Mouse (Mus musculus) C2C12 (cell line): ENCODE measurements around the gene Ptpn14. TPM values are rescaled to one million over a fixed set of nuclear protein-coding genes. Genes with fewer than 3 reads are reported as not detected.

ENCODE experiments used
- H3K27me3 ChIP-seq: one replicate; pipeline ENCODE4 v1.6.1; 2011; ENCODE audit not compliant: control insufficient read depth, insufficient read depth, insufficient read length
- H3K36me3 ChIP-seq: one replicate; pipeline ENCODE4 v1.6.1; 2011; ENCODE audit not compliant: control insufficient read depth, insufficient read depth
- H3K4me3 ChIP-seq: one replicate; pipeline ENCODE4 v1.5.1; 2011; ENCODE audit warnings: mild to moderate bottlenecking, control low read depth; ENCODE audit not compliant: poor library complexity, insufficient read depth, severe bottlenecking
- H3K79me2 ChIP-seq: one replicate; pipeline ENCODE4 v1.6.1; 2011; ENCODE audit not compliant: control insufficient read depth, insufficient read depth
- H3K79me3 ChIP-seq: one replicate; pipeline ENCODE4 v1.6.1; 2011; ENCODE audit warnings: low read depth, control low read depth
- H3ac ChIP-seq: one replicate; pipeline ENCODE3; 2011; ENCODE audit warnings: low read depth; ENCODE audit not compliant: control insufficient read depth, insufficient read length
- CEBPB ChIP-seq: IDR thresholded peaks from one replicate; pipeline ENCODE4 v1.6.1; 2011; ENCODE audit warnings: low read depth, mild to moderate bottlenecking, control low read depth, moderate library complexity
- CTCF ChIP-seq: IDR thresholded peaks from one replicate; pipeline ENCODE4 v1.5.1; 2011; ENCODE audit not compliant: control insufficient read depth, insufficient read depth, insufficient read length
- FOSL1 ChIP-seq: IDR thresholded peaks from one replicate; pipeline ENCODE4 v1.8.0; 2011; ENCODE audit warnings: mild to moderate bottlenecking, low read length; ENCODE audit not compliant: poor library complexity, insufficient read depth, severe bottlenecking
- MAX ChIP-seq: IDR thresholded peaks from one replicate; pipeline ENCODE4 v1.6.1; 2011; ENCODE audit warnings: mild to moderate bottlenecking, control low read depth
- MYOD1 ChIP-seq: IDR thresholded peaks from one replicate; pipeline ENCODE4 v1.6.1; 2011; ENCODE audit warnings: low read depth; ENCODE audit not compliant: control insufficient read depth, insufficient read length
- MYOG ChIP-seq: IDR thresholded peaks from one replicate; pipeline ENCODE4 v1.6.1; 2011; ENCODE audit not compliant: control insufficient read depth, insufficient read length; ENCODE audit errors: extremely low read depth
- USF1 ChIP-seq: IDR thresholded peaks from one replicate; pipeline ENCODE4 v1.6.1; 2011; ENCODE audit warnings: low read depth, mild to moderate bottlenecking, control low read depth, moderate library complexity
- polyA plus RNA-seq: library from polyadenylated mRNA; unstranded; fragments of >200 nt; fragmentation: generic; extraction: Trizol; gene quantifications from one replicate; pipeline ENCODE4 v1.2.1, GENCODE M21; 2012; ENCODE audit warnings: missing spikeins

Gene Ptpn14
- polyA plus RNA-seq, 1 experiment, result 23.4 TPM

DNA sequence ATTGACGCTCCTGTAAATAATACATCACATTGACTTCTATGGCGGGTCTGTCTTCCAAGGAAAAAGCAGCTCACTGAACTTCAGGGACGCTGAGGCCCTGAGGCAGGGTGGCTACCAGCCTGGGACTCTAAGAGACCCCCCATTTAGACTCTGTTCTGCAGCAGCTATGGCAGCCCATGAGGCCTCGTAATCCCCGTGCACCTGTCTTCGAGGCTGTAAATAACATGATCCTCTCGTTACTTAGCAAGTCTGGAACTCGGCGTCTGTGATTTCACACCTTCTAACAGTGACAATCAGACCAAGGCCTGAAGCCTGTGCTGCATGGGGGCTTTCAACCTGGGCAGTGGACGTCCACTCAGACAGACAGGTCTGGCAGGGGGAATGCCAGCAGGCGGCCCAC is 175.1 kb downstream of the Ptpn14 start:
- Histone ChIP-seq H3K4me3 (no peak overlapping the region), H3ac (no peak overlapping the region), H3K27me3 (no peaks in the 10 kb centered on the region), H3K79me2 (peaks cover 33% of the 10 kb centered on the region), H3K79me3 (peaks cover 15% of the 10 kb centered on the region), H3K36me3 (peaks cover 9% of the 10 kb centered on the region)
- TF ChIP-seq CTCF, result no peak
- no peak for TF ChIP-seq MAX
- no peak for TF ChIP-seq USF1
- TF ChIP-seq CEBPB, result no peak
- TF ChIP-seq FOSL1, result no peak
- TF ChIP-seq MYOD1, result no peak
- TF ChIP-seq MYOG, result no peak

DNA sequence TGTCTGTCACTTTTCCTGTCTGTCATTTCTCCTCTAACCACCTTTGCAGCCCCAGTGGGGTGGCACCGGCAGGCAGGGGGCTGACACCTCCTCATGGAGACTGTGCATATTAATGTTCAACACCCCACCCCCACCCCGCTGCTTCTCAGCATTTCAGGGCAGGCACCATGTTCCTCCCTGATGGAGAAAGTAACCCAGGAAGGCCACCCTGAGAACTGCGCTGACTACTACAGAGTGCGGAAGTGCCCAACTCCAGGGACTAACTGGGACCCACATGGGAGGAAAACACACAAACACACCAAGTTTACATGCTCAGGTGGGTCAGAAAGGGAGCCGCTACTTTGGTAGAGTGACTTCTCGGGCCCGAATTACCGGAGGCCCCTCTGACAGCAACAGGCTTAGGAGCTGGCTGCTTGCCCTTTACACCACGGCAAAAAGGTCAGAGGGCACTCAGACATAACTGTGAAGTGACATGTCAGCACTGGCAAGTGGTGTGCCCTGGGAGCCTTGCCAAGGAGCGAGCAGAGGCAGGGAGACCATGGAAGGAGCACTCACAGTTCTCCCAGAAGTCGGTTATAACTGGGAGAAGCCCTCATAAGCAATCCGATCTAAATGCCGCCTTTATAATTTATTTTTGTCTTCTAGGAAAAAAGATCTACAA is 182.7 kb downstream of the Ptpn14 start:
- Histone ChIP-seq H3K79me2 (peaks cover 76% of the 10 kb centered on the region), H3ac (no peak overlapping the region), H3K4me3 (no peak overlapping the region), H3K27me3 (no peaks in the 10 kb centered on the region), H3K36me3 (peaks cover 9% of the 10 kb centered on the region), H3K79me3 (peaks cover 39% of the 10 kb centered on the region)
- TF ChIP-seq MYOD1, result no peak
- no peak for TF ChIP-seq CEBPB
- TF ChIP-seq MYOG, result no peak
- no peak for TF ChIP-seq CTCF
- TF ChIP-seq FOSL1, result no peak
- TF ChIP-seq USF1, result no peak
- no peak for TF ChIP-seq MAX

DNA sequence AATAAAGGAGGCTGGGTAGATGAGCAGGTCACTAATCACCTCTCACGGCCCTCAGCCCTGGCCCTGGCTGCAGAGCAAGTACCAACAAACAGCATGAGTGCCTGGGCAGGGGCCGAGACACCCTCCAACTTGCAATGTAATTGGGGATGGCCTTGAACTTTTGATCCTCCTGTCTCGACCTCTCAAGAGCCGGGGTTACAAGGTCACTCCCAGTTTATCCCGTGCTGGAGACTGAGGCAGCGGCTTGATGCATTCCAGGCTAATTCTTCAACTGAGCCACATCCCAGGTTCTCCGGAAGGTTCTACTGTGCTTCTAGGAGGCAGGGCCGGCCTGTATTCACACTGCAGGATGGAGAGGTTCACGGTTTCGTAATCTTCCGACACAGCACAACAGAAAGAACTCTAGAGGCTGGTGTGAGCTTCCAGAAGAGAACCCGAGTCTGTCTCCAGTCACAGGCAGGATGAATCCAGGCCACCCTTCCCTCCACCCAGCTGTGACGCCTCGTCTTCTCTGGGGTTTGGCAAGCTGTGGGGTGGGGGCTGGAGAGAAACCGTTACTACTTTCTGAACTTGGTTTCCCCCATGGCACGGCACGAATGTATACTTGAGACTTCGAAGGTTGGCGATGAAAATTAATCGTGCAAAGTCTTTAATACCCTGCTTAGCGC is 185.2 kb downstream of the Ptpn14 start:
- Histone ChIP-seq H3K79me3 (peaks cover 55% of the 10 kb centered on the region), H3K79me2 (peaks cover 86% of the 10 kb centered on the region), H3K36me3 (no peaks in the 10 kb centered on the region), H3ac (no peak overlapping the region), H3K27me3 (no peaks in the 10 kb centered on the region), H3K4me3 (no peak overlapping the region)
- no peak for TF ChIP-seq CEBPB
- TF ChIP-seq USF1, result no peak
- no peak for TF ChIP-seq MYOG
- no peak for TF ChIP-seq CTCF
- TF ChIP-seq FOSL1, result no peak
- TF ChIP-seq MYOD1, result no peak
- no peak for TF ChIP-seq MAX

DNA sequence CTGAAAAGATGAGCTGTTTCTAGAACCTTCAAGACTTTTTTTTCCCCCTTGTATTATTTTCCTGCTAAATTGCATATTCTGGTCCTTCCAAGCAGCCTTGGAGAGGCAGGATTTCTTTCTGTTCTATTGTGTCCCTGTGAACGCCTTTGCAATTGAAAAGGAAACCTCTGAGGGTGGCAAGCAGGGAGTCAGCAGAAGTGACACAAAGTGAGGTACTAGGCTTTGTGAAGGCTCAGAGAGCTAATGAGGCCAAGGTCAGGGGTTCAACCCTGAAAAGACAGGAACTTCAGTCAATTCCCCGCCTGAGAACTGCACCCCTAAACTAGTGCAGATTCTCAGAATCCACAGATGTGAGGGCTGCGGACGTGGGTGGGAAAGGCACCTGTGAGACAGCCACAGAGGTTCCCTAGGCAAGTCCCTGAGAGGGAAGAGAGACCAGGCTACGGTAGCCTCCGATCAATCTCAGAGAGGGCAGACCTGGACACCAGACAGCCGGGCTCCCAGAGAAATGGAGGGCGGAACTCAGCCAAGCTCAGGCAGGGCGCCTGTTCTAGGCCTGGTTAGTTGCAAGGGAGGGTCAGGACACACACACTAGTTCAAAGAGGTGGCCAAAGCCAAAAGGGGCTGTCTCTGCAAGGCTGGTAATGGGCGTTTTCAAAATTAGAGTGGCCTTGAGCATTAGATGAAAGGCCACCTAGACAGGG is 188.5 kb downstream of the Ptpn14 start:
- peaks cover 75% of the 10 kb centered on the region for H3K79me3 ChIP-seq

DNA sequence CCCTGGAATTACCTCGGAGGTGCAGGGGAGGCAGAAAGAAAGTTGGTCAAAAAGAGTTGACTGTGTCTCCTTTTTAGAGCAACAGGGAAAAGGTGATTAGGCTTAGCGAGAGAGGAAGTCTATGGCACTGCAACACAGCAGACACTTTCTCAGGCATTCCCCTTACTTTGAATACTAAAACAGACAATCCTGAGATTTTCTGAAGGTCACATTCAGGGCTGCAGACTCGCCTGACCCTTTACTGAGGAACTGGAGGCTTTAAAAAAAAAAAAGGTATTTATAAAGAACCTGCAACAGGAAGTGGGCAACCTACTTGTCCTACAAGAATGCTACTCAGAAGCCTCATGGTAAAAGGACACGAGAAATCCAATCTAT is 189.0 kb downstream of the Ptpn14 start:
- TF ChIP-seq FOSL1, result no peak
- TF ChIP-seq MYOG, result no peak
- no peak for TF ChIP-seq MAX
- no peak for TF ChIP-seq USF1
- no peak for TF ChIP-seq MYOD1
- no peaks in the 10 kb centered on the region for H3K27me3 ChIP-seq
- H3K36me3 ChIP-seq, result no peaks in the 10 kb centered on the region
- peaks cover 76% of the 10 kb centered on the region for H3K79me3 ChIP-seq
- peaks cover 97% of the 10 kb centered on the region for H3K79me2 ChIP-seq
- no peak overlapping the region for H3K4me3 ChIP-seq
- H3ac ChIP-seq, result no peak overlapping the region

More for the DNA sequence above, 188.5 kb downstream of the Ptpn14 start:
- no peaks in the 10 kb centered on the region for H3K27me3 ChIP-seq
- peaks cover 97% of the 10 kb centered on the region for H3K79me2 ChIP-seq
- H3K4me3 ChIP-seq, result no peak overlapping the region
- TF ChIP-seq CTCF (no peak), MYOG (no peak), CEBPB (no peak), MAX (no peak), USF1 (no peak), MYOD1 (no peak), FOSL1 (no peak)
- H3K36me3 ChIP-seq, result no peaks in the 10 kb centered on the region
- H3ac ChIP-seq, result no peak overlapping the region
